Mouse (Mus musculus) olfactory bulb, adult 2 months (tissue): ENCODE measurements at regions not wholly inside any gene's neighbourhood (a gene's known extent, or its start where the extent isn't known, plus 50 kb on each side); places are given as distances from the start of the nearest gene placed in this dataset.

Experiments used
- H3K27ac ChIP-seq: fragments of 200-500 bp; 2 replicates; pipeline ENCODE4 v1.5.1; 2012; ENCODE audit warnings: low read depth, low read length; ENCODE audit not compliant: insufficient read depth
- H3K4me1 ChIP-seq: fragments of 200-500 bp; 2 replicates; pipeline ENCODE4 v1.6.1; 2012; ENCODE audit warnings: low read length; ENCODE audit not compliant: control insufficient read depth, insufficient read depth
- H3K4me3 ChIP-seq: fragments of 200-500 bp; 2 replicates; pipeline ENCODE4 v1.5.1; 2012; ENCODE audit warnings: mild to moderate bottlenecking, low read depth, low read length, moderate library complexity; ENCODE audit not compliant: insufficient read depth
- CTCF ChIP-seq: fragments of 200-500 bp; IDR thresholded peaks from 2 replicates; pipeline ENCODE4 v1.5.1; 2012; ENCODE audit warnings: low read depth, mild to moderate bottlenecking, low read length, moderate library complexity; ENCODE audit not compliant: insufficient read depth
- POLR2A ChIP-seq: fragments of 200-500 bp; IDR thresholded peaks from 2 replicates; pipeline ENCODE4 v1.6.1; 2012; ENCODE audit warnings: mild to moderate bottlenecking, low read depth, low read length, moderate library complexity; ENCODE audit not compliant: insufficient read depth
- WGBS: fragments of 180-500 bp; shearing (Covaris S2); methylation state at CpG from one replicate; pipeline ENCODE4 v1.1.7; 2018; 5-methylcytosine and 5-hydroxymethylcytosine counted together

GRCm38 (mm10) chr2:30695041-30695440 is 100.2 kb downstream of the Cstad start:
- WGBS = 93% methylated on average over 1 of the region's 1 CpGs
- Histone ChIP-seq H3K4me1 (peaks cover 62% of the 10 kb centered on the region), H3K4me3 (no peak overlapping the region), H3K27ac (peak overlapping the region; percentile 78)
- TF ChIP-seq POLR2A = no peak
- TF ChIP-seq CTCF = no peak

DNA sequence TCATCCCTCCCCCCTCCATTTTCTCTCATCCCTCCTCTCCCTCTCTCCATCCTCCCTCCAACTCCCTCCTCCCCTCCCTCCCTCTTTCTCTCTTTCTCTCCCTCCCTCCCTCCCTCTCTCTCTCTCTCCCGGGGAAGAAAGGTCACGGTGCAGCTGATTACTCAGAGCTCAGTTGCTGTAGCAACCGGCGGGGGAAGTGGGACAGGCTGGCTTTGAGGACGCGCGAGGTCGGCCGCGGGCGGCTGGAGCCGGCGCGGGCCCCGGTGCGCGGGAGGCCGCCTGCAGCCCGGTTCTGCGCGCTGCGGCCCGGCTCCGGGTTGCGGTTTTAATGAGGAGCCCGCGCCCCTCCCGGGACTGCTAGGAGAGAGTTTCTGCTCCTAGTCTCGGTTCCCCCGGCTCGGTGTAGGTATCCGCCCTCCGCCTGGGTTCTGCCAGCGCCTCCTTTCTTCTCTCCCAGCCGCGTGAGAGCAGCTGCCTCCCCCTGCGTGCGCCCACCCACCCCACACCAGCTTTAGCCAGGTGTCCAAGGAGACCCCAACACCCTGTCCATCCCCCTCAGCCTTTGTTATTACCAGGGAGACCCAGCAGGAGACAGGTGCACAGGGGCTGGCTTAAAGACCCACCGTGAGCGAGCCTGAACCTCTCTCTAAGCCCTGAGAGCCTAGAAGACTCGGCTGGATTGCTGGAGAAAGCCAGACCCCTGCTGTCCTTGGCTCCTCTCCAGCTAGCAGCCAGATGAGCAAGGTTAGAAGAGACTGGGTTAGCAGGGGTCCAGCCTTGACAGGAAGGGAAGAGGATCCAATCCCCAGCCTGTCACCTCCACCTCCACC is 98.6 kb downstream of the Cstad start:
- Histone ChIP-seq H3K27ac (peak overlapping the region; percentile 99), H3K4me1 (peaks cover 61% of the 10 kb centered on the region), H3K4me3 (peak overlapping the region; percentile 47)
- under 1% methylated on average over 41 of the region's 41 CpGs for WGBS
- TF ChIP-seq POLR2A (peak; percentile 60), CTCF (no peak)

- WGBS = 3% methylated on average over 13 of the region's 13 CpGs
- TF ChIP-seq CTCF (no peak), POLR2A (no peak)
- Histone ChIP-seq H3K4me1 (peaks cover 61% of the 10 kb centered on the region), H3K27ac (peak overlapping the region; percentile 99), H3K4me3 (peak overlapping the region; percentile 25)
Measured at GRCm38 (mm10) chr2:30692561-30693205, 97.8 kb downstream of the Cstad start.

- 13% methylated on average over 11 of the region's 11 CpGs for WGBS
- Histone ChIP-seq H3K27ac (peak overlapping the region; percentile 99), H3K4me3 (no peak overlapping the region), H3K4me1 (peaks cover 68% of the 10 kb centered on the region)
- TF ChIP-seq CTCF = no peak
- TF ChIP-seq POLR2A = no peak
Measured at GRCm38 (mm10) chr2:30691857-30692560, 97.2 kb downstream of the Cstad start.

GRCm38 (mm10) chr2:30690925-30691856 is 96.4 kb downstream of the Cstad start:
- WGBS = 85% methylated on average over 17 of the region's 17 CpGs
- no peak for TF ChIP-seq CTCF
- no peak for TF ChIP-seq POLR2A
- Histone ChIP-seq H3K4me3 (no peak overlapping the region), H3K27ac (peak overlapping the region; percentile 99), H3K4me1 (peaks cover 75% of the 10 kb centered on the region)

GRCm38 (mm10) chr2:30690307-30690706 is 95.5 kb downstream of the Cstad start:
- Histone ChIP-seq H3K4me3 (no peak overlapping the region), H3K27ac (peak overlapping the region; percentile 50), H3K4me1 (peaks cover 72% of the 10 kb centered on the region)
- TF ChIP-seq POLR2A = no peak
- TF ChIP-seq CTCF = no peak
- WGBS = 74% methylated on average over 11 of the region's 11 CpGs

DNA sequence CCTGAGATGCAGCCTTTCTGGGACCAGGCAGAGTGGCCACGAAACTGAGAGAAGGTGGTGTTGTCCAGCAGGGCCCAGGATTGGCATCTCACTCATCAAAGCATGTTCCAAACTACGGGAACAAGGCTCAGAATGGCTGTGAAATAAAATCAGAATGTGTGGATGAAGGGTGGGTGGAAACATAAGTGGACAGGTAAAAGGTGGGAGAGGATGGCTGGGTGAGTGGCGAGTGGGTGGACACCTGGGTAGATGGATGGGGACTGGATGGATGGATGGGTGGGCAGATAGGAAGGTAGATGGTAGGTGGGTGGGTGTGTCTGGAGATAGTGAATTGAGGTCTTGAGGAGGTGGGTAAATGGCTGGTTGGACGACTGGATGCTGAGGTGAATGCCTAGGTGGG is 93.6 kb downstream of the Cstad start:
- 92% methylated on average over 4 of the region's 4 CpGs for WGBS
- H3K4me3 ChIP-seq = no peak overlapping the region
- TF ChIP-seq POLR2A = no peak
- no peak for TF ChIP-seq CTCF
- no peak overlapping the region for H3K27ac ChIP-seq
- H3K4me1 ChIP-seq = peaks cover 65% of the 10 kb centered on the region

- 7% methylated on average over 23 of the region's 23 CpGs for WGBS
- H3K4me3 ChIP-seq = no peak overlapping the region
- no peak for TF ChIP-seq CTCF
- no peak for TF ChIP-seq POLR2A
- H3K4me1 ChIP-seq = peaks cover 54% of the 10 kb centered on the region
- H3K27ac ChIP-seq = peak overlapping the region; percentile 55
Measured at GRCm38 (mm10) chr2:30687121-30687551, 92.3 kb downstream of the Cstad start.
